Mouse (Mus musculus) ZHBTc4 (cell line): Measurements from ENCODE around the gene Bpifb1.
"Not testable (repeated sequence)": the region's sequence is repeated elsewhere in the genome, so short reads cannot be mapped to it uniquely, and the experiment has no call there.

Source experiments
- DNase-seq: peaks from one replicate; pipeline ENCODE4 v3.0.0-alpha.2; 2011; ENCODE audit warnings: low read depth, low spot score

The Bpifb1 gene

DNA sequence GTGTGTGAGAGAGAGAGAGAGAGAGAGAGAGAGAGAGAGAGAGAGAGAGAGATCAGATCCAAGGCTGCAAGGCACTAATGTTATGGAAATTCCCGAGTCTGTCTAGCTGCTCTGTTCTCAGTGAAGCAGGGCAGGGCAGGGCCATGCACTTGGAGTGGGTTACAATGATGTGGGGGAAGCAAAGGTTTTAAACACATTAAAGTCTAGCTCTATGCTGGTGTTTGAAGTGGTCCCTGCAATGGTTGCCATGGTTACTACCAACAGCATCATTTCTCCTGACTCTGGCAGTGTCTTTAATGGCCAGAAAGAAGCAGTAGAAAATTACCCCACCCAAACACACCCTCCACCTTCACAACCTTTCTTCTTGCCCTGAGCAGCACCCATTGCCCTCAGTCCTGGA lies 20.5 kb downstream of the Bpifb1 start:
- DNase-seq, result no peak

DNA sequence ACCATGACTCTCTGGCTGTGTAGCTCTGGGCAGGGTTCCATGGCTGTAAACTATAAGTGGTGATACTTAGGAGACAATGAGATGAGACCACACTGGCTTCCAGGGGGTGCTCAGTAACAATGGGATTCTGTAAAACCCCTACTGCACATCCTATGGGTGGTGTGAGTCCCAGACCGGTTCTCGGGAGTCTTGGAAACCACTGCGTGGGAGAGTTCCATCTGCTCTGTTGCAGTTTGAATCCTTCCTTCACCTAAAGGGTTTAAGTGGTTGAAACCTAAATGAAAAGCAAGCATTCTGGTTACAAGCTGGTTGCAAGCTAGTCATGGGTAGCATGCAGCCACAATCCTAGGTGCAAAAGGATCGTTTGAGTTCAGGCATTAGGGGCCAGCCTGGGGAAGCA lies 21.3 kb downstream of the Bpifb1 start:
- DNase-seq, result no peak

DNA sequence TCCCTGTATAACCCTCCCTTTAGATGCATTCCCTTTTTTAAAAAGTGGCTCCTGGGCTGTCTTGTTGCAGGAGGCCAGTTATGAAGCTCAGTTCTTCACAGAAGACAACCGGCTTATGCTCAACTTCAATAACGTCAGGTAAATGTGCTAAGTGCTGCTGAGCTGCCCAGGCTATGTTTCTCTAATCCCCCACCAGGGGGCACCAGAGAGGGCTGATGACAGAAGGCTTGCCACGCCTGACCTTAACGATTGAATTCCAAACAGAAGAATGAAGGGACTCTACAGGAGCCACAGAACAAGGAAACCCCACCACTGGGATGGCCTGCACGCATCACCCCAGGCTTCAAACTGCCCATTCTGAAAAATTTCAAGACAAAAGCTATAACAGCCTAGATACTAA lies 24.6 kb downstream of the Bpifb1 start:
- DNase-seq, result peak; percentile 91

DNA sequence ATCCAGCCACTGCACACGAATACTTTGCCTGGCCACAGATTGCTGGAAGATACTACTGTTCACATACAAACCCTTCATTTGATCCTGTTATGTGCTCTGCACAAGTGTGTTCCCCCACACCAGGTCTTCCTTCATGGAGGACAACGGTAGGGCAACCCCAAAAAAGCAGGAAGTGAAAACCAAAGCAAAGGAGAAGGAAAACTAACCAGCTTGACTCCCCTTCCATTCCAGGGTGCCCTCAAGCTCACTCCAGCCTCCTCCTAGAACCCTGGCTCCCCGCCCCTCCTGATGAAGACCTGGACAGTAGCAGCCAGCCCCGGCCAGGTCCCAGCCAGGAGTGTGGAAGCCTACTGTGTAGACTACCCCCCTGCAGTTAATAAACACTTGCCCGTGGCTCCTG lies 29.3 kb downstream of the Bpifb1 start:
- no peak for DNase-seq

DNA sequence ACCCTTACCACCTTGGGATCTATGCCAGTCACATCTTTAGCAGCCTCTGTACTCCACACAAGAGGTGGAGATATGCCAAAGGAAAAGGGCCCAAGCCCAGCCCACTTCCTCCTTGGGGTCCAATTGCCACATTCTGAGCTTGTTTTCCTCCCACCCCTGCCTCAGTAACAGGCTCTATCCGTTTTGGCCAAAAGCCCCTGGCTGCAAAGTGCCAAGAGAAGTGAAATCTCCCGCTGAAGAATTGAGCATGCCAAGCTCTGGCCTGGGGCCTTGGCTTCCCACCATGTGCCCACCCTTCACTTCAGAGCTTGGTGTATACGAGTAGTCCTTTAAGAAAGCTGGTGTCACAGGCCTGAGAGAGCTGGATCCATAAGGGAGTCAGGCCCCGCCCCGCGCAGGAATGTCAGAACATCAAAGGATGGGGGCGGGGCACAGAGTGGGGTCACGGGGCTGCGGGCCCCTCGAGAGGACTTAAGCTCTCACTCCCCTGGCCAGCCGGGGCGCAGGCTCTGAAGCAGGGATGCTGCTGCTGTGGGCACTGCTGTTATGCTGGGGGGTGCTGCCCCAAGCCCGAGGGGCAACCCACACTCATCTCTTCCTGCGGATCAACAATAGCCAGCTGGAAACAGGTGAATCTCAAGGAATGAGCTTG lies 32.8 kb downstream of the Bpifb1 start, which contains the start of gene Bpifb5:
Gene Bpifb5 (plus strand): TSS at position 478 of the 652 bp plus-strand sequence.
- DNase-seq, result peak; percentile 94

DNA sequence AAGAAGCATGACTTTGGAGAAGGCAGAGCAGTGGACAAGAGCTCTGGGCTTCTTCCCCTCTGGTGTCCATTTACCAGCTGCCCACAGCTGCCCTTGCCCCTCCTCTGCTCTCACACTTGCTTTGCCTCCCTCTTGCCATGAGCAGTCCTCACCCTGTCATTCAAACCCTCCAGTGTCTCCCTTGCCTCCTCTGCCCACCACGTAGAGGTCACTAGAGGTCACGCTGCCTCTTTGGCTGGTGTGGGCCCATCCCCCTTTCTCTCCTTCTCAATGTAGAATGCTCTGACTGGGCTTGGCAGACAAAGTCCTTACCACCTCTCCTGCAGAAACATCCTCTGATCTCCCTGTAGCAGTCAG lies 33.3 kb downstream of the Bpifb1 start:
- DNase-seq, result peak; percentile 69

DNA sequence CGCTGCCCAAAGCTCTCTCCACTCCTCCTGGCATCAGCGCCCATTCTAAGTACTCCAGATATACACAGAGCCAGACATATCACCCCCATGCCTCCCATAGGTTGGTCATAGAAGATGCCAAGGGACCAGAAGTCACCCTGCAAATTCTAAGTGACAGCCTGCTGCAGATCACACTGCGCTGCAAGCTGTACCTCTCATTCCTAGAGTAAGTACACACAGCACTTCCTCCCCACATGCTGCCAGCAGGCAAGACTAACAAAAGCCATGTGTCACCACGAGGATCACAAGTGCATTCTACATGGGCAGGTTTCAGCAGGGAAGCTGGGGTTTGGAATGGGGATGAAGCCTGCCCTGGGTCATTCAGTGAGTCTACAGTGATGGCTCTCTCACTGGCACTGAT lies 36.4 kb downstream of the Bpifb1 start:
- no peak for DNase-seq

DNA sequence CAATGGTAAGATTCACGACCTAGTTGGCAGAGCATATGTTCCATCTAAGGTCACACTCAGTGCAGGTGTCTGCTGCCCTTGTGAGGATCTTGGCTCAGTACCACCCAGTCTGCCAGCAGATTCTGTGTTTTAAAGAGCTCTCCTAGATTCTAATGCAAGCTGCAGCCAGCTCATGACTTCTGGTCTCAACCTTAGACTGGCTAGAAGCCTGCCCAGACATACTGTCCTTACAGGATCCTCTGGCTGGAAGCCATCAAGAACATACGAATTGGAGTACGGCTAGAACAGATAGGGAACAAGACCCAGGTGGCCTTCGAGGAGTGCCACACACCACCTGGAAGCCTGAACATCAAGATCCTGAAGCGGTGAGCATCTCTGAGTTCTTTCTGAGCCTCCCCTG lies 37.2 kb downstream of the Bpifb1 start:
- no peak for DNase-seq

DNA sequence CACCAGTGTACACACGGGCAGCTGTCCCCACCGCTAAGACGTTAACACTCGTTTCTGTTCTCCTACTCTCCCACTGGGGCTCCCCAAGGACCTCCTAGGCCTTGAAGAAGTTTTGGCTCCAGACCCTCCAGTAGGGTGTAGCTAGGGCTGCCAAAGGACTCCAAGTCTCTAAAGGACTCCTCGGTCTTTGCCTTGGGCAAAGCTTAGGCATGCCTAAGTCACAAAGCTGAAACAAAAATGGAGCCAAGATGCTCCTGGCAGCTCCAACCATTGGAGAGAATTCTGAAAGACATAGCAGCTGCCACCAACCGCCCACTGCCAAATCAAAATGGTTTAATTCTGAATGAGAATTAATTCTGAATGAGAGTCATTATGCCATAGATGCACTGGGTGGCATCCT lies 42.8 kb downstream of the Bpifb1 start:
- no peak for DNase-seq

DNA sequence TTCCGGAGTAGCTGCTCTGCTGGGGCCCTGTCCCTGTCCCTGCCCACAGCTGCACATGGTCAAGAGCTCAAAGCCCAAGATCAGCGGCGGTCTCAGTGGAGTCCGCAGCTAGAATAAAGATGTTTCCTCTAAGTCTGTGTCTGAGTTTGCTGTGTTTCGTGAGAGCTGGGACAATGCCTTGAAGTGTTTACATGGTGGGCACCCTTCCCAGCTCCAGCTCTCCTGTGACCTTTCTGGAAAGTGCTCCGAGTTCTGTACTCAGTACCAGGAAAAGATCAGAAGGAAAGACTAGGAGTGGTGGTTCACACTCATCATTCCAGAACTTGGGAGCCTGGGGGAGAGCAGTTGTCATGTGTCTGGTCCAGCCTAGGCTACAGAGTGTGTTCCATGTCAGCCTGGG lies 50.2 kb downstream of the Bpifb1 start:
- no peak for DNase-seq

DNA sequence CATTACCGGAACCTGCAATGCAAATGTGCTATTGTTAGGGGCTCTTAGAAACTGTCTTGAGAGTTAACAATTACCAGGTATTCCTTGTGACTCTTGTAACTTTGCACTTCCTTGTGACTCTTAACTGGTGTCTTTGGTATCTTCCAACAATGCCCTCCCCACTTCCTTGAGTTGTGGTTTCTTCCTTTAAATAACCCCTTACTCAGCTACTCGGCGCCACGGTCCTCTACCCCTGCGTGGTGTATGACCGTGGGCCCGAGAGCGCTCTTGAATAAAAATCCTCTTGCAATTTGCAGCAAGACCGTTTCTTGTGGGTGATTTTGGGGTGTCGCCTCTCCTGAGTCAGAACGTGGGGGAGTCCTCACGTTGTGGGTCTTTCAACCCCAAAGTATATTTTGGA lies 52.1 kb downstream of the Bpifb1 start:
- peak; percentile 26 for DNase-seq

DNA sequence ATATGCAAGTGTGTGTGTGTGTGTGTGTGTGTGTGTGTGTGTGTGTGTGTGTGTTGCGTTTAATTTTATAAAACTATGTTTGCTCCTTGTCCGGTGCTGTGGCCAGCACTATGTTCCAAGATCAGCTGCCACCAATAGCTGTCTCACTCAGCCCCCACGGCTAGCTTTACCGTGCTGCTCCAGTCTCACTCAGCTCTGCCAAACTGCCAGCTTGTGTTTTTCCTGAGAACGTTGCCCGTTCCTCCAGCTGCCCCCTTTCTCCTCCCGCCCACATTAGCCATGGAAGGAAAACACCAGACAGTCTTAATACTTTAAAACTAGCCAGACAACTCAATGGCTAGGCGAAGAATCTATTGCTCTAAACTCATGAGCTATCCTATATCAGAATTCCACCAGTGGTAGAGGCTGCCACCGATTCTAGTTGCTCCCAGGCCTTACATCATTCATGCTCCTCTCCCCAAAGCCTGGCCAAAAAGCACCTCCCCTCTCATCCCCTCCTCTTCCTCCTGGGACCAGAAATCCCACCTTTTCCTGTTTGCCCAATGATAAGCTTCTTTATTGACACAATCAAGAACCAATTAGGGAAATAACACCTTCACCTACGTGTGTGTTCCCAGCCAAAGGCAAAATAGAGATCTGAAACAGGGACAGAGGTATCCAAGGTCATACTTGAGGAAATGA lies 52.9 kb downstream of the Bpifb1 start:
- DNase-seq, result no peak

DNA sequence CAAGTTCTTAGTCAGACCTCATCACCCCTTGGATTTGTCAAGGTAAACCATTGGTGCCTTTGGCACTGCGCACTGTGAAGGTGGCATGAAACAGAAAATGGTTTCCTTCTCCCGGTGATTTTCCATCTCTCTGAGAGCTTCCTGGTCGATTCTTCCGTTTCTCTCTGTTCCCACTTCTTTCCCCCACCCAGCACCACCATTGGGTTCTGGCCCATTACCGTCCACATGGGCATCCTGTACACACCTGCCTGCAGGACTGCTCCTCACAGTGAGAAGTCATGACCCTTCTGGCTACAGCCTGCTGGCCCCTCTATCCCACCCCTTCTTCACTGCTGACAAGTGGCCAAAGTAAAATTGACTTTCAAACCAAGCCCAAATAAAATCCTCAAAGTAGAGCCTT lies 54.7 kb downstream of the Bpifb1 start:
- no peak for DNase-seq

DNA sequence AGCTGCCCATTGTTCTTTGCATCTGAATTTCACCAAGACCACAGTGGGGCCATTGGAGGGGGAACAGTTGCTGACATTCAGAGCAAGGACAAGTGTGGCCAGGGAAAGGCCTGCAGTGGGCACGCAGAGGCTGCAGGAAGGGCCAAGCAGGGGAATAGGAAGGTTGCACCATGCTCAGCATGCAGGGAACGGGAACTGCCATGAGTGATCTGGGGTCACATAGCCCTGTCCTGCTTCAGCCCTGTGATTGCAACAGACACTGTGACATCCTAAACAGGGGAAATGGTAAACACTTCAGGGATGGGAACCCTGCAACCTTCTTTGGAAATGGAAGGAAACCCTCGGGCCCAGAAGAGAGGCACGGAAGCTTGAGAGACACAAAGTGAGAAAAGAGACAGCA lies 64.6 kb downstream of the Bpifb1 start:
- not testable (repeated sequence) for DNase-seq

DNA sequence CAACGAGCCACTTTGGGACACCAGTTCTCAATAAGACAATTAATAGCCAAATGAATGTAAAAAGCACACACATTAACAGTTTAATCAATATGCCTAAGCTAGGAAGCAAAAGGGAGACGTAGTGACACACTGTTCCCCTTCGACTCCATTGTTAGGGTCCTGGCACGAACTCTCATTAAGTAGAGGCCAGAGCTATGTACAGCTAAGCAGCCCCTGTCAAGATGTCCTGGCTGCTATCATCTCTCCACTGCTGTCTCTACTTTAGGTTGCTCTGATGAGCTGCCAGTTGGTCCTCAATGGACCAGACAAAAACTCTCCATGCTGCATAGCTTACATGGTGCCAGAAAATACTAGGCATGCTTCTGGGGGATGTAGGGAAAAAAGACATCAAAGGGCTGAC lies 65.2 kb downstream of the Bpifb1 start:
- no peak for DNase-seq

DNA sequence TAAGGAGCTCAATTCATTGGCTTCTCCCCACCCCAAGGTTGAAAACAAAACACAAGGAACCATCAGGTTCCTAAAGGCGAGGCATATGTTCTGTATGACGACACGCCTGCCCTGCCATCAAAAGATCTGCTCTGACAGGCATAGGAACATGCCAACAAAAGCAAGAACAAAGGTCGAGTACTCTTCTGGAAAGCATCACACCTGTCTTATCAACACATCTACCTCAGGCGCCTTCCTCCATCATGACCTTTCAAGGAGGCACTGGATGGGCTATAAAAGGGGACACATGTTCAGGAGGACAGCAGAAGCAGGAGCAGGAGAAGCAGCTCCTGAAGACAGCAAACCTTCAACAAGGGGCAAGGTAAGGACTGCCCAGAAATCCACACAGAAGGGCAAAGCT lies 66.9 kb downstream of the Bpifb1 start, which contains the start of gene Bpifb9a:
Gene Bpifb9a (plus strand): TSS at position 301 of the 400 bp plus-strand sequence.
- DNase-seq, result not testable (repeated sequence)

DNA sequence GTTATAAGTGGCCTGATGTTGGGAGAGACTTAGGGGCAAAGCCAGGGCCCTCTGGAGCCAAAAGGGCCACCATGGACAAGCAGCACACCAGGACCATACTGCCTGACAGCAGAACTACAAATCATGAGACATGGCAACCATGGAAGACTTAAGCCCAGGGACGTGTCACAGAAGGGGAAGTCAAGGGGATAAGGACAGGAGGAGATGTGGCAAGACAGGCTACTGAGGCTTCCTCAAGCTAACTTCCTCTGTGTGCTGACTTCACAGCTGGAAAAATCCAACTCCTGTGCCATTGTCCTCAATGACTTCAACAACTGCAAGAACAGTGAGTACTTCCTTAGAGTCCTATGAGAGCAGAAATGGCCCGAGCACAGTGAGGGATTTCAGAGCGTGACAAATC lies 73.8 kb downstream of the Bpifb1 start:
- not testable (repeated sequence) for DNase-seq
